Mouse (Mus musculus) limb, embryonic 15.5 days (tissue): ENCODE measurements around the gene Flot1. TPM values are rescaled to one million over a fixed set of nuclear protein-coding genes. Genes with fewer than 3 reads are reported as not detected.
"Not testable (repeated sequence)": the region's sequence is repeated elsewhere in the genome, so short reads cannot be mapped to it uniquely, and the experiment has no call there.

ENCODE experiments used
- ATAC-seq: fragments of 200-750 bp; cut with Nextera tagmentation; 2 replicates; pipeline ENCODE4 v1.8.0; 2017; ENCODE audit warnings: low read depth, moderate TSS enrichment; ENCODE audit not compliant: insufficient number of reproducible peaks, low FRiP score, low TSS enrichment
- H3K27ac ChIP-seq: fragments of 300-500 bp; sonication (generic); 2 replicates; pipeline ENCODE4 v1.5.1; 2015; ENCODE audit warnings: moderate library complexity, mild to moderate bottlenecking, inconsistent platforms
- H3K27me3 ChIP-seq: fragments of 300-500 bp; sonication (generic); 2 replicates; pipeline ENCODE4 v1.6.1; 2015; ENCODE audit warnings: inconsistent platforms
- H3K36me3 ChIP-seq: fragments of 300-500 bp; sonication (generic); 2 replicates; pipeline ENCODE4 v1.6.1; 2015; ENCODE audit warnings: inconsistent platforms
- H3K4me1 ChIP-seq: fragments of 300-500 bp; sonication (generic); 2 replicates; pipeline ENCODE4 v1.6.1; 2015; ENCODE audit warnings: inconsistent platforms
- H3K4me2 ChIP-seq: fragments of 300-500 bp; sonication (generic); 2 replicates; pipeline ENCODE4 v1.6.1; 2015; ENCODE audit warnings: mild to moderate bottlenecking, inconsistent platforms
- H3K4me3 ChIP-seq: fragments of 300-500 bp; sonication (generic); 2 replicates; pipeline ENCODE4 v1.5.1; 2015; ENCODE audit warnings: mild to moderate bottlenecking, inconsistent platforms
- H3K9ac ChIP-seq: fragments of 300-500 bp; sonication (generic); 2 replicates; pipeline ENCODE4 v1.6.1; 2015; ENCODE audit warnings: inconsistent platforms
- H3K9me3 ChIP-seq: fragments of 300-500 bp; sonication (generic); 2 replicates; pipeline ENCODE4 v1.6.1; 2016; ENCODE audit warnings: inconsistent platforms
- WGBS: fragments of 180-500 bp; shearing (Covaris S2); methylation state at CpG from one replicate; pipeline ENCODE4 v1.1.7; 2015; 5-methylcytosine and 5-hydroxymethylcytosine counted together
- polyA plus RNA-seq: library from polyadenylated mRNA; unstranded; fragments of >200 nt; fragmentation: Nextera tagmentation; extraction: Ambion mirVana; gene quantifications from 2 replicates; pipeline ENCODE4 v1.2.1, GENCODE M21; 2015

The Flot1 gene
- polyA plus RNA-seq, 1 experiment from 2014 or later, result 60.2 TPM

- Histone ChIP-seq H3K27ac (peak within 1 kb of the TSS; percentile 95), H3K9me3 (no peaks in the 10 kb centered on the region), H3K36me3 (peaks cover 36% of the 10 kb centered on the region), H3K9ac (peak within 1 kb of the TSS; percentile 79), H3K4me3 (peak within 1 kb of the TSS; percentile 63), H3K27me3 (no peaks in the 10 kb centered on the region), H3K4me1 (peaks cover 46% of the 10 kb centered on the region), H3K4me2 (peak within 1 kb of the TSS; percentile 71)
- WGBS, result under 1% methylated on average over 29 of the region's 29 CpGs
- peak; percentile 82 for ATAC-seq
These were observed 15.1 kb downstream of the Flot1 start, which contains the start of gene Tubb5 for GRCm38 (mm10) chr17:35838122-35838544. TSS of gene Tubb5 (minus strand) at chr17:35838306.

GRCm38 (mm10) chr17:35838570-35838969 is 15.5 kb downstream of the Flot1 start:
- peak overlapping the region; percentile 63 for H3K4me3 ChIP-seq
- H3K36me3 ChIP-seq, result peaks cover 32% of the 10 kb centered on the region
- H3K9ac ChIP-seq, result peak overlapping the region; percentile 21
- H3K4me2 ChIP-seq, result peak overlapping the region; percentile 42
- WGBS, result 1% methylated on average over 5 of the region's 5 CpGs
- peaks cover 43% of the 10 kb centered on the region for H3K4me1 ChIP-seq
- H3K27me3 ChIP-seq, result no peaks in the 10 kb centered on the region
- H3K9me3 ChIP-seq, result no peaks in the 10 kb centered on the region
- no peak for ATAC-seq
- peak overlapping the region; percentile 95 for H3K27ac ChIP-seq

- not testable (repeated sequence) for H3K9ac ChIP-seq, H3K27me3 ChIP-seq, H3K9me3 ChIP-seq, ATAC-seq
- Histone ChIP-seq H3K4me3 (peak overlapping the region; percentile 63), H3K27ac (peak overlapping the region; percentile 95), H3K4me2 (peak overlapping the region; percentile 42), H3K36me3 (peaks cover 27% of the 10 kb centered on the region), H3K4me1 (peaks cover 39% of the 10 kb centered on the region)
- 45% methylated on average over 3 of the region's 3 CpGs for WGBS
These were observed 16.0 kb downstream of the Flot1 start for GRCm38 (mm10) chr17:35839002-35839401.

DNA sequence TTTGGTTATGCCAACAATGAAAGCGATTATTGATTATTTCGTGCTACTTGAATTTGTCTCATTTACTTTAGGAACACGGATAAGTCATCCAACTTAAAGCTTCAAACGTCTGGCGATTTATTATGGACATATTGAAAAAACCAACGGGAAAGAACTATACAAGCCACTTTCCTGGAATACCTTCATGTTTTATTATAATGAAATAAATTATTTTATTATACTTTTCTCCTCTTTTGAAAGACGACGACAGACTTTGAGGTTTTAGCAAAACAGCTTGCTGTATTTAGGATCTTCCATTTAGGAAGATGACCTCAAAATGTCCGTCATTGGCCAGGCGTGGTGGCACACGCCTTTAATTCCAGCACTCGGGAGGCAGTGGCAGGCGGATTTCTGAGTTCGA is 17.5 kb downstream of the Flot1 start:
- Histone ChIP-seq H3K9me3 (no peaks in the 10 kb centered on the region), H3K9ac (no peak overlapping the region), H3K4me1 (peaks cover 24% of the 10 kb centered on the region), H3K36me3 (peaks cover 24% of the 10 kb centered on the region), H3K27ac (no peak overlapping the region), H3K27me3 (no peaks in the 10 kb centered on the region), H3K4me2 (peak overlapping the region; percentile 37), H3K4me3 (peak overlapping the region; percentile 41)
- no peak for ATAC-seq
- WGBS, result 53% methylated on average over 14 of the region's 14 CpGs

DNA sequence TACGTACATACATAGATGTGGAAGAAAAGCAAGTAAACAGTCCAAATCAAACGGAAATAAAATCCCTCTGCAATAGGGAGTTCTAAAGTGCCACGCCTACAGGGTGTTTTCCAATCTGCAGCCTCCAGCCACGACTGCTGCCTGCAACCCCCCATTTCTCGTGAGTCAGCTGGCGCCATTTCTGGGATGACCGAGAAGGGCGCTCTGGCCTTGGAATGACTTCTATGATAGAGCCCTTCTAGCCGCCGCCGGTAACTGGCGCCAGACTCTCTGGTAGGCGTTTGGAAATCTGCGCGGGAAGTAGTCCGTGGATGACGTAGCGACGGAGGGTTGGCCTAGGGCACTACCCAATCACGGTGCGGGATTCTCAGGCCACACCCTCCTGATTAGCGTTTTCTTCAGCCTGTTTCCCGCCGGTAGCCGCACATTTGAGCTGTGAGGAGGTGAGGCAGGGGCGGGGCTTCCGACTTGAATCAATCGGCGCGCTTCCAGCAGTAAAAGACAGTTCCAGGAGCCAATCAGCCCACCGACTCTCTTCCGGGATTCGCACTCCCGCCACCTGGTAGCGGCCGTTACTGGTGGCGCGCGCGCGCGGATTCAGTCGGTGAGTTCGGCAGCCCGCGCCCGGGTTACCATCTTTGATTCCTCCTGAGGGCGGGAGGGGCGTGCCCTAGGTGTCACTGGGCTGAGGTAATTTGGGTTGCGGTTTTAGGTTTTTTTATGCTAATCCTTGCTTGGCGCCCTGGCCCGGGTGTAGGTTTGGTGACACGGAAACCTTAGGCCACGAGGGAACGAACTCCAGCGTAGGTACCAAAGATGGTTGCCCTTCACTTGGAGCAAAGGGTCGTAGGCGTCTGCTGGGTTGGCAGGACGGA is 18.3 kb downstream of the Flot1 start, which contains the start of gene Mdc1:
TSS of gene Mdc1 (plus strand) at position 440 of the 875 bp plus-strand sequence.
- H3K36me3 ChIP-seq, result peaks cover 24% of the 10 kb centered on the region
- peak within 1 kb of the TSS; percentile 60 for H3K4me3 ChIP-seq
- WGBS, result under 1% methylated on average over 59 of the region's 59 CpGs
- H3K27me3 ChIP-seq, result no peaks in the 10 kb centered on the region
- H3K4me1 ChIP-seq, result peaks cover 18% of the 10 kb centered on the region
- H3K9me3 ChIP-seq, result no peaks in the 10 kb centered on the region
- ATAC-seq, result peak; percentile 94
- peak within 1 kb of the TSS; percentile 50 for H3K9ac ChIP-seq
- H3K4me2 ChIP-seq, result peak within 1 kb of the TSS; percentile 56
- H3K27ac ChIP-seq, result peak within 1 kb of the TSS; percentile 87

- Histone ChIP-seq H3K4me2 (peak overlapping the region; percentile 56), H3K9ac (peak overlapping the region; percentile 50; the same call in 1 of the 2 replicates), H3K4me3 (peak overlapping the region; percentile 60), H3K4me1 (peaks cover 15% of the 10 kb centered on the region), H3K9me3 (no peaks in the 10 kb centered on the region), H3K36me3 (peaks cover 26% of the 10 kb centered on the region), H3K27me3 (no peaks in the 10 kb centered on the region), H3K27ac (peak overlapping the region; percentile 87)
- 20% methylated on average over 11 of the region's 11 CpGs for WGBS
- ATAC-seq, result no peak
These were observed 19.0 kb downstream of the Flot1 start for GRCm38 (mm10) chr17:35842006-35842405.

DNA sequence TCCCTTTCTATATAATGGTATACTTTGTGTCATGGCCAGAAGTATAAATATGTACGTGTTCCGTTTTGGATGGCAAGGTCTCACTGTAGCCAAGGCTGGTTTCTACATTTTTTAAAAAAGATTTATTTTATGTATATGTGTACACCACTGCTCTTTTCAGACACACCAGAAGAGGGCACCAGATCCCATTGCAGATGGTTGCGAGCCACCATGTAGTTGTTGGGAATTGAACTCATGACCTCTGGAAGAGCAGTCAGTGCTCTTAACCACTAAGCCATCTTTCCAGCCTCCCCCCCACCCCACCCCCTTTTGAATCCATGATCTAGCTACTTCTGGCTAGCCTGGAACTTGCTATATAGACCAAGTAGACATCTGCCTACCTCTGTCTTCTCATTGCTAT is 20.5 kb downstream of the Flot1 start:
- WGBS, result 96% methylated on average over 3 of the region's 3 CpGs
- no peak overlapping the region for H3K27ac ChIP-seq
- no peak for ATAC-seq
- no peak overlapping the region for H3K9ac ChIP-seq
- H3K36me3 ChIP-seq, result peaks cover 41% of the 10 kb centered on the region
- H3K4me1 ChIP-seq, result peaks cover 15% of the 10 kb centered on the region
- H3K4me3 ChIP-seq, result no peak overlapping the region
- no peaks in the 10 kb centered on the region for H3K9me3 ChIP-seq
- H3K4me2 ChIP-seq, result no peak overlapping the region
- no peaks in the 10 kb centered on the region for H3K27me3 ChIP-seq

GRCm38 (mm10) chr17:35848112-35848511 is 25.1 kb downstream of the Flot1 start:
- peak; percentile 23; the same call in 1 of the 2 replicates for ATAC-seq
- Histone ChIP-seq H3K27me3 (no peaks in the 10 kb centered on the region), H3K36me3 (peaks cover 83% of the 10 kb centered on the region), H3K9me3 (no peaks in the 10 kb centered on the region), H3K4me2 (no peak overlapping the region), H3K9ac (no peak overlapping the region), H3K4me3 (no peak overlapping the region), H3K4me1 (no peaks in the 10 kb centered on the region), H3K27ac (no peak overlapping the region)
- WGBS, result 58% methylated on average over 1 of the region's 1 CpGs

DNA sequence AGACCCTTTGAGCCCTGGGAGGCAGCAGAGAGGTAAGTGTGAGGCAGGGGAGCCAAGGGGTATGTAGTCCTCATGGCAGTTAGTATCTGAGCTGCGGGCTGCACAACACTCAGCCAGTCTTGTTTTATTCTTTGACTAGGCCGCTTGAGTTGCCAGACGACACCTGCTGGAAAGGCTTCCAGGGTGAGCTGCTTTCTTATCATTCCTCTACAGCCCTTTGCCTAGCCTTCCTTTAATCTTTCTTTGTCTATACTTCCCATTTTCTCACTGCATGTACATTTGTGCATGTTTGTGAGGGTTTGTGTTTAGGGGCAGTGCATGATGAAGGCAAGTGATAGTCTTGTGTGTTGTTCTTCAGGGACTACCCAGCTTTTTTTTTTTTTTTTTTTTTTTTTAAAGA is 27.9 kb downstream of the Flot1 start:
- 97% methylated on average over 3 of the region's 3 CpGs for WGBS
- Histone ChIP-seq H3K4me2 (no peak overlapping the region), H3K9ac (no peak overlapping the region), H3K4me3 (no peak overlapping the region), H3K4me1 (no peaks in the 10 kb centered on the region), H3K27me3 (no peaks in the 10 kb centered on the region), H3K9me3 (no peaks in the 10 kb centered on the region), H3K27ac (no peak overlapping the region), H3K36me3 (peaks cover 88% of the 10 kb centered on the region)
- ATAC-seq, result no peak

GRCm38 (mm10) chr17:35859371-35859770 is 36.3 kb downstream of the Flot1 start:
- Histone ChIP-seq H3K9me3 (no peaks in the 10 kb centered on the region), H3K27me3 (no peaks in the 10 kb centered on the region), H3K4me1 (peaks cover 10% of the 10 kb centered on the region; the same call in 1 of the 2 replicates), H3K9ac (no peak overlapping the region), H3K36me3 (peaks cover 38% of the 10 kb centered on the region), H3K4me3 (no peak overlapping the region), H3K4me2 (no peak overlapping the region), H3K27ac (no peak overlapping the region)
- 91% methylated on average over 1 of the region's 1 CpGs for WGBS
- no peak for ATAC-seq

DNA sequence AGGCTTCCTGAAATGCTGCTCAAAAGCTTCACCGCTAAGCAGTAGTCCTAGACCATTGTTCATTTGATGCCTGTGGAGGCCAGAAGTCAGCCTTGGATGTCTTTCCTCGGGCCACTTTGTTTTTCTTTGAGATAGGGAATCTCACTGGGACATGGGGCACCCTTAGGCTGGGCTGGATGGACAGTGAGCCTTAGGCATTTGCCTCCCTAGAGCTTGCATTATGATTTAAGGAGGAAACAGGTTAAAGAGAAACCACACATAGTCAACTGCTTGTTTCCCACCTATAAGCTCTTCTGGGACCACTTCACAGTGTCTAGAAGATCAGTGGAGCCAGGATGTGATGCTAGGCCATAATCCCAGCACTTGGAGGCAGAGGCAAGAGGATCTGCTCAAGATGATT is 36.8 kb downstream of the Flot1 start:
- no peak overlapping the region for H3K9ac ChIP-seq
- H3K27ac ChIP-seq, result no peak overlapping the region
- H3K27me3 ChIP-seq, result no peaks in the 10 kb centered on the region
- H3K9me3 ChIP-seq, result no peaks in the 10 kb centered on the region
- no peak for ATAC-seq
- H3K4me1 ChIP-seq, result peaks cover 14% of the 10 kb centered on the region
- H3K36me3 ChIP-seq, result peaks cover 34% of the 10 kb centered on the region
- WGBS, result 73% methylated on average over 2 of the region's 2 CpGs
- no peak overlapping the region for H3K4me3 ChIP-seq
- H3K4me2 ChIP-seq, result no peak overlapping the region

DNA sequence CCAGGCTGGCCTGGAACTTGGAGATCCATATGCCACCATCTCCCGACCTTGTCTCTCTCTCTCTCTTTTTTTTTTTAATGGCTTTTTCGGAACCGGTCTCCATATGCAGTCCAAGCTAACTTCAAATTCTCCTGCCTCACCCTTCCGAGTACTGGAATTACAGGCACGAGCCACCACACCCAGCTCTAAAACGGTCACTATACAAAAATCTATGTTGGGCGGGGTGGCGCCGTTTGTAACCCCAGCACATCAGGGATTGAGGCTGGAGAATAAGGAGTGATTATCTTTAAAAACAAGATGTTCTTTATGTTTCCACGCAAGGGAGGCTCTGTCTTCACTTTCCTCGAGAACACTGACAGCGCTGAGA is 37.8 kb downstream of the Flot1 start:
- H3K9me3 ChIP-seq, result no peaks in the 10 kb centered on the region
- 4% methylated on average over 12 of the region's 12 CpGs for WGBS
- peaks cover 30% of the 10 kb centered on the region for H3K36me3 ChIP-seq
- H3K27ac ChIP-seq, result peak overlapping the region; percentile 97
- H3K4me3 ChIP-seq, result peak overlapping the region; percentile 69
- H3K4me2 ChIP-seq, result peak overlapping the region; percentile 61
- H3K9ac ChIP-seq, result peak overlapping the region; percentile 76; the same call in 1 of the 2 replicates
- H3K4me1 ChIP-seq, result peaks cover 19% of the 10 kb centered on the region
- ATAC-seq, result 0 out of 2 replicates have a peak, but pooled peaks have one; percentile 8
- H3K27me3 ChIP-seq, result no peaks in the 10 kb centered on the region
